16 mouse cellular contexts compared by ENCODE assay signal in the genomic region with DNA sequence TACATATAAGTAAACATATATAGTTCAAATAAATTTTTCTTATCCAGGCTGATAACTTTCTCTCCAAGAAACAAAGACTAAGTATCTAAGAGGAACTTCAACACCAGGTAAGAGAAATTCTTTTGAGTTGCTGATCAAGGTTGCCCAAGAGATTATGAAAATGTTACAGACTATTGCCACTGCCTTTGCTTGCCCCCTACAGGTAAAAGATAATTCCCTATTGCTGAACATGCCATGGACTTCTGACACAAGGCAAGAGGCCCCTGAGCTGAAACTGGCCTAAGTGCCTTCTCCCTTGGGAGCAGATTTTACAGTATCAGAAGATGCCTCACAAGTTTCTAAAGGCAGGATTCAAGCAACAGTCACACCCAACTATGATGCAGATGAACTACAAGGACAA.
DNase-seq lines count a peak whose midpoint lies in the region; ATAC-seq and TF ChIP-seq lines count a peak whose summit lies in the region.
"Had no signal": no experiment of that assay in that cellular context is flagged by ENCODE, and none has a peak within 500 bp of the region (broad histone marks: within the 10 kb centered on the region; RNA-seq: fewer than 3 reads in every experiment).

No protein-coding gene starts in this region.

- no peak for ATAC-seq in forebrain, postnatal 0 days
- ATAC-seq in forebrain, embryonic 16.5 days: no peak
- no peak for ATAC-seq in hindbrain, embryonic 13.5 days (ENCODE audit: low FRiP score)
- ATAC-seq: activated CD4-positive, CD25-positive, alpha-beta regulatory T cell, adult 4 months had no signal

- no peaks in the 10 kb centered on the region for H3K27me3 ChIP-seq in forebrain, postnatal 0 days (ENCODE audit: insufficient read depth, low read length)
- H3K27me3 ChIP-seq in forebrain, embryonic 16.5 days (replicated peaks; ENCODE audit: control insufficient read depth, insufficient read depth, low read length): no peaks in the 10 kb centered on the region
- H3K27me3 ChIP-seq in hindbrain, embryonic 13.5 days: no peaks in the 10 kb centered on the region
- H3K27me3 ChIP-seq: embryonic facial prominence, embryonic 13.5 days; forebrain, embryonic 12.5 days; heart, embryonic 15.5 days had no signal

- H3K4me2 ChIP-seq in forebrain, postnatal 0 days (ENCODE audit: low read depth): no peak overlapping the region
- H3K4me2 ChIP-seq in forebrain, embryonic 16.5 days (ENCODE audit: low read length): no peak overlapping the region
- H3K4me2 ChIP-seq in hindbrain, embryonic 13.5 days: no peak overlapping the region
- H3K4me2 ChIP-seq: embryonic facial prominence, embryonic 13.5 days; forebrain, embryonic 12.5 days; heart, embryonic 11.5 days; heart, embryonic 15.5 days; hindbrain, embryonic 14.5 days had no signal

- peak; percentile 49 for TF ChIP-seq CTCF in forebrain, postnatal 0 days (IDR thresholded peaks at IDR 0.05; ENCODE audit: low read depth)
- peak; percentile 61 for TF ChIP-seq CTCF in layer of hippocampus, adult 2 months (conservative IDR thresholded peaks at IDR 0.05)

- no peak overlapping the region for H3K9ac ChIP-seq in forebrain, postnatal 0 days
- H3K9ac ChIP-seq in forebrain, embryonic 16.5 days (replicated peaks; ENCODE audit: low read depth, low read length): no peak overlapping the region
- H3K9ac ChIP-seq in hindbrain, embryonic 13.5 days: no peak overlapping the region
- H3K9ac ChIP-seq: embryonic facial prominence, embryonic 13.5 days; forebrain, embryonic 12.5 days; heart, embryonic 15.5 days; hindbrain, embryonic 14.5 days had no signal

- no peak for DNase-seq in forebrain, postnatal 0 days
- DNase-seq in layer of hippocampus, adult 2 months (ENCODE audit: low spot score in 2 of 2): no peak
- no peak for DNase-seq in layer of hippocampus, adult 11-12 months (ENCODE audit: low spot score)
- DNase-seq in brain, adult 2 months (ENCODE audit: low read depth, low spot score): peak; percentile 11
- peak; percentile 21 for DNase-seq in retina, postnatal 1 day
- no peak for DNase-seq in cerebellum, adult 8-10 months
- DNase-seq: gastrocnemius, postnatal 14 days had no signal

- no peaks in the 10 kb centered on the region for H3K36me3 ChIP-seq in forebrain, postnatal 0 days (ENCODE audit: insufficient read depth)
- H3K36me3 ChIP-seq in forebrain, embryonic 16.5 days (ENCODE audit: control insufficient read depth, insufficient read depth): no peaks in the 10 kb centered on the region
- H3K36me3 ChIP-seq in hindbrain, embryonic 13.5 days: no peaks in the 10 kb centered on the region
- H3K36me3 ChIP-seq: embryonic facial prominence, embryonic 13.5 days; forebrain, embryonic 12.5 days; heart, embryonic 15.5 days had no signal

- no peaks in the 10 kb centered on the region for H3K4me1 ChIP-seq in forebrain, postnatal 0 days (ENCODE audit: insufficient read depth)
- no peaks in the 10 kb centered on the region; the same call in 1 of the 2 replicates for H3K4me1 ChIP-seq in forebrain, embryonic 16.5 days (replicated peaks; ENCODE audit: control insufficient read depth, insufficient read depth, low read length)
- no peaks in the 10 kb centered on the region for H3K4me1 ChIP-seq in hindbrain, embryonic 13.5 days (replicated peaks)
- H3K4me1 ChIP-seq: embryonic facial prominence, embryonic 13.5 days; heart, embryonic 15.5 days had no signal

- no peaks in the 10 kb centered on the region for H3K9me3 ChIP-seq in forebrain, postnatal 0 days (ENCODE audit: low read length)
- no peaks in the 10 kb centered on the region for H3K9me3 ChIP-seq in forebrain, embryonic 16.5 days (ENCODE audit: control insufficient read depth, low read length)
- no peaks in the 10 kb centered on the region for H3K9me3 ChIP-seq in hindbrain, embryonic 13.5 days
- H3K9me3 ChIP-seq: embryonic facial prominence, embryonic 13.5 days; forebrain, embryonic 12.5 days; heart, embryonic 15.5 days had no signal

- H3K4me3 ChIP-seq in forebrain, postnatal 0 days (ENCODE audit: low read depth, low read length): no peak overlapping the region
- no peak overlapping the region for H3K4me3 ChIP-seq in forebrain, embryonic 16.5 days (replicated peaks; ENCODE audit: low read length)
- H3K4me3 ChIP-seq in layer of hippocampus, adult 2 months: no peak overlapping the region
- H3K4me3 ChIP-seq in hindbrain, embryonic 13.5 days: no peak overlapping the region
- H3K4me3 ChIP-seq: embryonic facial prominence, embryonic 13.5 days; forebrain, embryonic 12.5 days; heart, adult 2 months; heart, embryonic 15.5 days had no signal

- no peak overlapping the region for H3K27ac ChIP-seq in forebrain, postnatal 0 days (ENCODE audit: low read depth, low read length)
- H3K27ac ChIP-seq in forebrain, embryonic 16.5 days (ENCODE audit: low read length): no peak overlapping the region
- H3K27ac ChIP-seq in layer of hippocampus, adult 2 months: no peak overlapping the region
- no peak overlapping the region for H3K27ac ChIP-seq in hindbrain, embryonic 13.5 days
- H3K27ac ChIP-seq: embryonic facial prominence, embryonic 13.5 days; forebrain, embryonic 12.5 days; heart, adult 2 months; heart, embryonic 15.5 days; hindbrain, embryonic 14.5 days had no signal

Comparison
In these comparisons a context has a peak if more than half of its experiments do, and no peak if none do; other contexts are left out.
1. DNase-seq: peak in brain, adult 2 months (single experiment) and retina, postnatal 1 day (single experiment); none in forebrain, postnatal 0 days (single experiment), layer of hippocampus, adult 2 months (0 of 2), layer of hippocampus, adult 11-12 months (single experiment) and cerebellum, adult 8-10 months (single experiment).